Mouse (Mus musculus): ENCODE data around the gene Six3.

The Six3 gene

DNA sequence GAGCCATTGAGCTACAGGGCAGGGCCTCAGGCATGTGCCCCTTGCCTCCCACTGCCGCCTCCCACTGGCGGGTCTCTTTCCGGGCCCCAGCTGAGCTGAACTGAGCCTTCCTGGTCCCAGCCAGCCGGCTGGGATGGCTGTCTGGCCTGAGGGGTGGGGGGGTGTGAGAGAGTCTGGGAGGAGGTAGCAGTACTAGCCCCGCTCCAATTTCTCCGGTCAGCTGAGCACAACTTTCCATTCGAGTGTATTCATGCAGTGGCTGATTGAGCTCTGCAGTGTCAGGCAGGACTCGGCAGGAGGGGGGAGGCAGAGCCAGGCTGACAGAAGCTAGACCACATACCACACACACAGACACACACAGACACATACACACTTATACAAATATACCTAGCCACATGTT lies 15.4 kb downstream of the Six3 start:
- Histone ChIP-seq H3K27me3 (ENCODE audit: control insufficient read depth, insufficient read depth, low read length, poor library complexity, severe bottlenecking) (no peaks in the 10 kb centered on the region; the same call in 1 of the 2 replicates), H3K36me3 (ENCODE audit: control insufficient read depth, insufficient read depth, low read length, poor library complexity, severe bottlenecking) (no peaks in the 10 kb centered on the region)
- no peak for DNase-seq (ENCODE audit: low read depth, low spot score)

DNA sequence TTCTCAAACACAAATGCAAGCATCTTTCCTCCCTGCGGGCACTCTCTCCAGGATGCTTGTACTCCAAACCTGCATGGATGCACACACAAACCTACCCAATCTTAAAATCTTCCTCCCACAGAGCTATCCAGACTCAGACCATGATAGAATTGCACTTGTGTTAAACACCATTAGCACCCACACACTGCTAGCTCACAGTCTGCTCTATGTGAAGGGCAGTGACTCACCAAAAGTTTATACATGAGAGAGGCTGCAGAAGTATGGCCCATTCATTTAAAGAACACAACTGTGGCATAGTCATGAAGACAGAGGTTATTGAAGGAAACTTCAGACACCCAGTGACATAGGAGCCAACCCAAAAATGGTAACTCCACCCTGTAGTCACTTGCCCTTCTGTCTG lies 16.0 kb downstream of the Six3 start:
- no peak for DNase-seq (ENCODE audit: low read depth, low spot score)
- no peaks in the 10 kb centered on the region; the same call in 1 of the 2 replicates for H3K27me3 ChIP-seq (ENCODE audit: control insufficient read depth, insufficient read depth, low read length, poor library complexity, severe bottlenecking)
- H3K36me3 ChIP-seq (ENCODE audit: control insufficient read depth, insufficient read depth, low read length, poor library complexity, severe bottlenecking), result no peaks in the 10 kb centered on the region

DNA sequence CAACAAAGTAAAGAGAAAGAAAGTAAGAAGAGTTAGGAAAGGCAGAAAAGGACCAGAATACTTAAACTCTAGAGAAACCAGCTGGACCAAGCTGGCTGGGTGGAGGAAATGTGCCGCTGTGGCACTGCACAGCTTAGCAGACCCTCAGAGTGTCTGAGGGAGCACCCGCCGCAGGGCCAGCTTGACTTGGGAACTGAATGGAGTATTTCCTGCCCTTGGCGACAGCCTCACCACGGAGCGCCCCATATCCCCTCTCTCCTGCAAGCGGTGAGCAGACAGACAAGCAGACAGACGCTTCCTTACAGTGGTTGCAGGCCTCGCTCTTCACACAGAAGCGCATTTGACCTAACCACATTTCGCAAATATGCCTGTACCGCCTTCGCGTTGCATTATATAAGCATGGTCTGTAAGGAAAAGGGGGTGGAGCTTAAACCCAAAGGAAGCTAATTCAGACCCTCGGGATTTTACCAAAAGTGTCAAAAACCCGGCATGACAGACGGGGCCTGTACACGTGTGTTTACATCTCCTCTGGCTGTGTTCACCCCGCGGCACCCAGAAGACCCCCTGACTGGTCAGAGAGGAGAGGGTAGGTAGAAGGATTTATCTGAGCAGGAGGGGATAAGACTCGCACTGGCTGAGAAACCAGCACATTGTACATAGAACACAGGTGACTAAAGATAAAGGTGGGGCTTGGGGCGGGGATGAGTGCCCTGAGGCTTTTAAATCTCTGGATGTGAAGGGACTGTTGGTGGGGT lies 17.1 kb downstream of the Six3 start:
- H3K36me3 ChIP-seq (ENCODE audit: control insufficient read depth, insufficient read depth, low read length, poor library complexity, severe bottlenecking), result no peaks in the 10 kb centered on the region
- H3K27me3 ChIP-seq (ENCODE audit: control insufficient read depth, insufficient read depth, low read length, poor library complexity, severe bottlenecking), result no peaks in the 10 kb centered on the region; the same call in 1 of the 2 replicates
- DNase-seq (ENCODE audit: low read depth, low spot score), result no peak

DNA sequence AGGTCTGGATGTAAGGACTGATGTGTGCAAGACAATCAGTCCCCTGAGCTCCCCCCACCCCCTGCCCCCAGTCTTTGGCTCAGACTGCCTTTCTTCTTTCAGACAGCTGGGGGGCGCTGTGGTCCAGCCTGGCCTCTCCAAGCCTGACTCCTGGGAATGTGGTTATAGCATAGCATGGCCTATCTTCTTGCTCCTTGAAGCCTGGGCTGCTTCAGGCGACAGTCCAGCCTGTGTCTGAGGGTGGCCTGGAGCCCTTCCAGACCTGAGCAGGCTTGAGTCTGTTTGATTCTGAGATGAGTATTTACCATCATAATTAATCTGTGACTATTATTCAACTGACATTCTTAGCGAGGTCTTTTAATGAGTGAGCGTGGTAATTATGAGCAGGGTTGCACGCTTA lies 17.7 kb downstream of the Six3 start:
- no peak for DNase-seq (ENCODE audit: low read depth, low spot score)
- H3K36me3 ChIP-seq (ENCODE audit: control insufficient read depth, insufficient read depth, low read length, poor library complexity, severe bottlenecking), result no peaks in the 10 kb centered on the region
- no peaks in the 10 kb centered on the region; the same call in 1 of the 2 replicates for H3K27me3 ChIP-seq (ENCODE audit: control insufficient read depth, insufficient read depth, low read length, poor library complexity, severe bottlenecking)

DNA sequence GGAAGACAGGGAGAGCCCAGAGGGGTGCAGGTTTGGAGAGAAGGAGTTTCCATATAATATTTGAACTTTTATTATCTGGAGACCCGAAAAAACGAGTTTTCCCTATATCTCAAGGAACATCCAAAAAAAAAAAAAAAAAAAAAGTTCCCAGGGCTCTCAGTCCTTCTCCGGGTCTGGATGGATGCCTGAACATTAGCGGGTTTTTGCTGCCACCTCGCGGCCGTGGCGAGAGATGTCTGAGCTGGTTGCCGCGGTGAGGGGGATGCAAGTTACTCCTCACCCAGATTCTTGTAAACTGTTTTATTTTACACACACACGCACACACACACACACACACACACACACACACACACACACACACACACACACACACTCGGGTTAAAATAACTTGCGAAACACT lies 20.2 kb downstream of the Six3 start:
- Histone ChIP-seq H3K36me3 (ENCODE audit: control insufficient read depth, insufficient read depth, low read length, poor library complexity, severe bottlenecking) (no peaks in the 10 kb centered on the region), H3K27me3 (ENCODE audit: control insufficient read depth, insufficient read depth, low read length, poor library complexity, severe bottlenecking) (no peaks in the 10 kb centered on the region; the same call in 1 of the 2 replicates)
- peak; percentile 64 for DNase-seq (ENCODE audit: low read depth, low spot score)

DNA sequence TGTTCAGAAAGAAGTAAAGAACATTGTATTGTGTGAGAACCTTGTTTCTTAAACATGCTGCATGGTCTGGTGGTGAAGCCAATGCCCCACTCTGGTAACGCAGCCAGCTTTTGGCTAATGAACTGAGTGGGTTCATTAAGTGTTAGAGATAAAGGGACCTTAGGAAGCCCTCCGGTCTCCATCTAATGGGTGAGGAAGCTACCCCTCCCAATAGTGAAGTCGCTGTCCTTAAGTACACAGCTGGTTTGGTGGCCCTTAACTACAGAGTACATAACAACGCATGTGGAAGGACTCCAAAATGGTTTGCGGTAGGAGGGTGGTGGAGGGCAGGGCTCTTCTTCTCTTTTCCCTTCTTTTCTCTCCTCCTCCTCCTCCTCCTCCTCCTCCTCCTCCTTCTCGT lies 24.5 kb downstream of the Six3 start:
- Histone ChIP-seq H3K27me3 (ENCODE audit: control insufficient read depth, insufficient read depth, low read length, poor library complexity, severe bottlenecking) (no peaks in the 10 kb centered on the region), H3K36me3 (ENCODE audit: control insufficient read depth, insufficient read depth, low read length, poor library complexity, severe bottlenecking) (no peaks in the 10 kb centered on the region)
- DNase-seq (ENCODE audit: low read depth, low spot score), result no peak

DNA sequence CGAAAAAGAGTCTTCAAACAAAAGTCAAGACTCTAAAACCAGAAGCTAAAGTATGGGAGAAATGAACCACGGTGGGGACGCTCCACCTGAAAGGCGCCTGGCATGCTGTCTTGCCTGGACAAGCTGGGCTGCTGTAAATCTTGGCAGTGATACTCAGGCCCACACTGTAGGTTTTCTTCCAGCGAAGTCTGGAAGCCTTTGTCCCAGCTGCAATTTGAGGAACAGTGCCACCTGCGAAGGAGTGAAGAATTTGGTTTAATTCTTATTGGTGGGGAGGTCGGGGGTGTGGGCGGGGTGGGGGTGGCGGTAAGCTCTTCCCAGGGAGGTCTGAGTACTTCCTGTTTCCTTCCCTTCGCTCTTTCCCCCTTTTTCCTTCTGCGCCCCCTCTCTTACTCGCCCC lies 31.9 kb downstream of the Six3 start:
- Histone ChIP-seq H3K36me3 (ENCODE audit: control insufficient read depth, insufficient read depth, low read length, poor library complexity, severe bottlenecking) (no peaks in the 10 kb centered on the region), H3K27me3 (ENCODE audit: control insufficient read depth, insufficient read depth, low read length, poor library complexity, severe bottlenecking) (no peaks in the 10 kb centered on the region)

DNA sequence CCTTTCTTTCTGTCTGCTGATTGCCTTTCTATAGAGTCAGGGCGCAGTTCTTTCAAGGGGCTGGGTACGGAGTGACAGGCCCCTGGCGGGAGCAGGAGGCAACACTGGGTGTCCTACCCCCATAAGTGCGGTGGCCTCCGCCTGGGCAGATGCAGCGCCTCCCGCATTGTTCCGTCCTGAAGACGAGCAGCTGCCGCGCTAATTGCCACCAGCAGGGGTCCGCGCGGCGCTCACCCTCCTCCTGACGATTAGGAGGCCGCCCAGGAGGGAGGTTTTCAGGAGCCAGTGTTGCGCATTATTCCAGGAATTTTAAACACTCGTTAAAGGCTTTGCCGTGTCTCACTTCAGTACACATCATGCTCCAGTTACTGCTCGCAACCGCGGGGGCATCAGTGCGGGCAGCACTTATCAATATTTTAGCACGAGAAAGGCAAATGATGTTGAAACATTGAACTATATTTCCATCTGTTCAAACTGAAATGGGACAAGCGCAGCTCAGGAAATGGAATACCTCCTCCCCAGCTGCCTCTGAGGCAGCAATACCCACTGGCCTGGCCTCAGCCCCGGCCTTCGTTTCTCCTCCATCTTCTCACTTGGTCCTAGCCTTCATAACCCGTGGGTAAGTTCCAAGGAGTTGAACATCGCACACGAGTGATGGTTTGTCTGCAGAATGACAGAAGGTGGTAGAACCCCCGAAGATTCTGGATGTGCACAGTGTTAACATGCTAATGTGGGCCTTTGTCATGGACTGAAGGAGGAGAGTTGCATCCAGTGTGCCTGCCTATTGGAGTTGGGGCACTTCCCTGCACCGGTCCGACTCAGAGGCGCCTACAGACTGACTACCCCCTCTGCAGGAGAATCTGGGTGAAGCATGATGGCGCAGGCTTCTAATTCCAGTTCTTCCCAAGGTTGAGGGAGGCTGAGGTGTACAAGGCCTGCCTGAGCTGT lies 32.6 kb downstream of the Six3 start:
- DNase-seq (ENCODE audit: low read depth, low spot score), result peak; percentile 4
- no peaks in the 10 kb centered on the region for H3K27me3 ChIP-seq (ENCODE audit: control insufficient read depth, insufficient read depth, low read length, poor library complexity, severe bottlenecking)
- H3K36me3 ChIP-seq (ENCODE audit: control insufficient read depth, insufficient read depth, low read length, poor library complexity, severe bottlenecking), result no peaks in the 10 kb centered on the region

More for the DNA sequence above, 31.9 kb downstream of the Six3 start:
- DNase-seq (ENCODE audit: low read depth, low spot score), result no peak

DNA sequence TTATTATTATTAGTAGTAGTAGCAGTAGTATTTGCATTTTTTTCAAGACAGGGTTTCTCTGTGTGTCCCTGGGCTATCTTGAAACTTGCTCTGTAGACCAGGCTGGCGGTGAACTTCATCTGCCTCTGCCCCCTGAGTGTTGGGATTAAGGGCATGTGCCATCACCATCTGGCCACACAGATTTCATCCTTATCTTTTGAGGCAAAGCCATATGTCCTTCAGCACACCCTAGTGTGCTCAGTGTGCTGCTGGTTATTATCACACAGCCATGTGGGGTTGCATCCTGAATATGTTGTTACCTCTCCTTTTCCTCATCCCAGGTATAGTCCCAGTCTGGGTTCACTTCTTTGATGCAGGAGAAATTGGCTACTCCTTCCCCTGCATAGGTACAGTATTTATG lies 46.6 kb downstream of the Six3 start:
- no peak for DNase-seq (ENCODE audit: low read depth, low spot score)
- Histone ChIP-seq H3K36me3 (ENCODE audit: control insufficient read depth, insufficient read depth, low read length, poor library complexity, severe bottlenecking) (no peaks in the 10 kb centered on the region), H3K27me3 (ENCODE audit: control insufficient read depth, insufficient read depth, low read length, poor library complexity, severe bottlenecking) (no peaks in the 10 kb centered on the region; the same call in 1 of the 2 replicates)

DNA sequence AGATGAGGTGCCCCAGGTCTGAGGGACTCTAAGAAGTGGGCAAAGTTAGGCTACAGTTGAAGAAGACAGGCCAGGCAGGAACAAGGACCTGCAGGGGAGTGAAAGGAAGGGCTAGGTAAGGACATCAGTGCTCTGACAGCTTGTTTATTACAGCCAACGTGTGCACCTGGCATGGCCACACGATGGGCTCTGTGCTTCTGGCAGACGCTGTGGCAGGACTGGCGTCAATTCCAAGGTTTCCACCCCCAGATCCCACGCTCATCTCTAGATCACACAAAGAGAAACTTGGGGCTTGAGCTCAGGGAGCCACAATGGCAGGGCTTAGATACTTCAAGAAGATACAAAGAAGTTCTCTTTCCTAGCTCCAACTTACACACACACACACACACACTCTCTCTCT lies 48.1 kb downstream of the Six3 start:
- Histone ChIP-seq H3K27me3 (ENCODE audit: control insufficient read depth, insufficient read depth, low read length, poor library complexity, severe bottlenecking) (no peaks in the 10 kb centered on the region; the same call in 1 of the 2 replicates), H3K36me3 (ENCODE audit: control insufficient read depth, insufficient read depth, low read length, poor library complexity, severe bottlenecking) (no peaks in the 10 kb centered on the region)
- no peak for DNase-seq (ENCODE audit: low read depth, low spot score)

DNA sequence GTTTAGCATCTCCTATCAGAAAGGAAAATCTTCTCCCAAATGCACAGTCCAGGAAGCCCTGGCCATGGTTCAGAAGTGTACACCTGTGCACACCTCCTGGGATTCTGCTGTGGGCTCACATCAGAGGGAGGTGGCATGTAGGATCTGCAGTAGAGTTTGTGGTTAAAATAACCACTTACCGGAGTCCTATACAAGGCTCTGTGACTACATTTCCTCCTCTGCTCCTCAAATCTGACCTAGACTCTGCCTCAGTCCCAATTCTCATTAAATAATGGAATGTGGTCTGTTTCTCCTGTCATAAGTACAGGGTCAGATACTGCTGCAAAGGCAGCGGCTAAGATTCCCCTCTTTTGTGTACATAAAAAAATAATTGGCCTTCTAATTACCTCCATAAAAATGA lies 50.8 kb downstream of the Six3 start:
- no peak for DNase-seq (ENCODE audit: low read depth, low spot score)
- H3K27me3 ChIP-seq (ENCODE audit: control insufficient read depth, insufficient read depth, low read length, poor library complexity, severe bottlenecking), result no peaks in the 10 kb centered on the region; the same call in 1 of the 2 replicates
- H3K36me3 ChIP-seq (ENCODE audit: control insufficient read depth, insufficient read depth, low read length, poor library complexity, severe bottlenecking), result no peaks in the 10 kb centered on the region

DNA sequence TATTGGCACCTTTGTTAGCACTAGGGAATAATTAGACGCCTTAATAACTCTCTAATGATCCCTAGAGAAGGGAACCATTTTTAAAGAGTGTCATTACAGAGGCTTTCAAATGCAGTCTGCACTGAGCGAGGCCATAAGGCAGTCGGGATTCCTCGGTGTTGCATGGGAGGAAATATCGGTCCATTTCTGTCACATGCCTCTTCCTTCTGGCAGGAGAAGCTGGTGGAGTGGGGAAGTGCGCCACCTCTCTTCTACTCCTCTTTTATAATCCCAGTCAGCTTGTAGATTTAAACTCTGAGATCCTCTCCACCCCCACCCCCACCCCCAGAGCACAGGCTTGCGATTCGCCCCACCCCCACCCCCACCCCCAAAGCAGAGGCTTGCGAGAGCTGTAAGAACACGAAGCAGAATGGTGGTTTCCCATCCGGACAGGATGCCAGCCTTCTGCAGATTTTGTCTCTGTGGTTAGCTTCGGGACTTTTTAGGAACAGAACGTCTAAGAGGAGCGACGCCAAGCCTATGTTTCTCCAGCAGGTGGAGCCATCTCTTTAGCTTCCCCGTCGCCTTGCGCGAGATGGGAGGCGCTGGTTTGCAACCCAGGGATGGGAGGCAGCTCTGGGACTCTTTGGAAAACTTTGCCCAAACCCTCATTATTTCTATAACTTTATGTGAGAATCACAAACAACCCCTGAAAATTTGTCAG lies 51.4 kb downstream of the Six3 start:
- no peaks in the 10 kb centered on the region for H3K36me3 ChIP-seq (ENCODE audit: control insufficient read depth, insufficient read depth, low read length, poor library complexity, severe bottlenecking)
- peak; percentile 29 for DNase-seq (ENCODE audit: low read depth, low spot score)
- no peaks in the 10 kb centered on the region; the same call in 1 of the 2 replicates for H3K27me3 ChIP-seq (ENCODE audit: control insufficient read depth, insufficient read depth, low read length, poor library complexity, severe bottlenecking)
